Mouse (Mus musculus) heart, postnatal 0 days (tissue): ENCODE data around the gene Gm5269.

Experiments used
- CTCF ChIP-seq: IDR thresholded peaks from 2 replicates; pipeline ENCODE4 v1.5.1; 2016; ENCODE audit warnings: antibody characterized with exemption, control low read depth, low read depth
- EP300 ChIP-seq: IDR thresholded peaks from 2 replicates; pipeline ENCODE4 v1.6.1; 2016; ENCODE audit warnings: antibody characterized with exemption, low read depth

- TF ChIP-seq CTCF, result no peak
- no peak for TF ChIP-seq EP300
Measured at GRCm38 (mm10) chr1:45914236-45914635, 24.2 kb upstream of the Gm5269 start.
